In genomic region chr2:165512870-165513600, GRCm38 (mm10) we compare ENCODE assay signal across 9 mouse cellular contexts. TPM values are rescaled to one million over a fixed set of nuclear protein-coding genes. Genes with fewer than 3 reads are reported as not detected.
DNase-seq lines count a peak whose midpoint lies in the region; ATAC-seq lines count a peak whose summit lies in the region.
"Had no signal": no experiment of that assay in that cellular context is flagged by ENCODE, and none has a peak within 500 bp of the region (broad histone marks: within the 10 kb centered on the region; RNA-seq: fewer than 3 reads in every experiment).

No protein-coding gene starts in this region.

- 31% methylated on average over 11 of the region's 11 CpGs for WGBS in forebrain, embryonic 14.5 days
- 48% methylated on average over 11 of the region's 11 CpGs for WGBS in forebrain, embryonic 12.5 days
- WGBS in hindbrain, embryonic 12.5 days = 36% methylated on average over 11 of the region's 11 CpGs
- WGBS in lung, embryonic 16.5 days = 14% methylated on average over 11 of the region's 11 CpGs

- ATAC-seq in forebrain, embryonic 14.5 days = no peak
- ATAC-seq in forebrain, embryonic 12.5 days (ENCODE audit: low FRiP score) = no peak
- peak; percentile 64 for ATAC-seq in hindbrain, embryonic 12.5 days (ENCODE audit: low FRiP score)
- ATAC-seq in lung, embryonic 16.5 days (ENCODE audit: low read depth) = peak; percentile 84
- no peak for ATAC-seq in erythroblast, adult 5-6 weeks (replicated peaks; ENCODE audit: low FRiP score, poor library complexity, severe bottlenecking)

- no peak overlapping the region for H3K4me3 ChIP-seq in forebrain, embryonic 14.5 days (ENCODE audit: low read depth, low read length)
- no peak overlapping the region for H3K4me3 ChIP-seq in forebrain, embryonic 12.5 days (replicated peaks)
- no peak overlapping the region for H3K4me3 ChIP-seq in hindbrain, embryonic 12.5 days
- H3K4me3 ChIP-seq in lung, embryonic 16.5 days (ENCODE audit: low read length) = no peak overlapping the region

- H3K9me3 ChIP-seq in forebrain, embryonic 14.5 days (replicated peaks; ENCODE audit: control insufficient read depth, low read length) = no peaks in the 10 kb centered on the region
- H3K9me3 ChIP-seq in forebrain, embryonic 12.5 days = no peaks in the 10 kb centered on the region
- no peaks in the 10 kb centered on the region for H3K9me3 ChIP-seq in hindbrain, embryonic 12.5 days (replicated peaks)
- no peaks in the 10 kb centered on the region for H3K9me3 ChIP-seq in lung, embryonic 16.5 days (ENCODE audit: control insufficient read depth, low read length)

- H3K4me2 ChIP-seq in forebrain, embryonic 14.5 days (ENCODE audit: low read length) = no peak overlapping the region
- no peak overlapping the region for H3K4me2 ChIP-seq in forebrain, embryonic 12.5 days
- H3K4me2 ChIP-seq in hindbrain, embryonic 12.5 days (replicated peaks) = no peak overlapping the region
- 0 out of 2 replicates have a peak overlapping the region, but pooled peaks have one; percentile 19 for H3K4me2 ChIP-seq in lung, embryonic 16.5 days (ENCODE audit: low read depth, low read length)

- H3K4me1 ChIP-seq in forebrain, embryonic 14.5 days (ENCODE audit: control insufficient read depth, insufficient read depth, low read length) = 0 out of 2 replicates have a peak, but pooled peaks cover 2% of the 10 kb centered on the region
- peaks cover 17% of the 10 kb centered on the region for H3K4me1 ChIP-seq in forebrain, embryonic 12.5 days
- H3K4me1 ChIP-seq in hindbrain, embryonic 12.5 days = peaks cover 16% of the 10 kb centered on the region
- peaks cover 23% of the 10 kb centered on the region for H3K4me1 ChIP-seq in lung, embryonic 16.5 days (replicated peaks; ENCODE audit: control insufficient read depth, insufficient read depth, low read length)

- no peaks in the 10 kb centered on the region for H3K36me3 ChIP-seq in forebrain, embryonic 14.5 days (ENCODE audit: control insufficient read depth, insufficient read depth, low read length)
- no peaks in the 10 kb centered on the region for H3K36me3 ChIP-seq in forebrain, embryonic 12.5 days (replicated peaks)
- no peaks in the 10 kb centered on the region for H3K36me3 ChIP-seq in hindbrain, embryonic 12.5 days
- H3K36me3 ChIP-seq in lung, embryonic 16.5 days (ENCODE audit: control insufficient read depth, insufficient read depth, low read length) = peaks cover 11% of the 10 kb centered on the region

- H3K27ac ChIP-seq in forebrain, embryonic 14.5 days (ENCODE audit: low read depth, low read length) = no peak overlapping the region
- H3K27ac ChIP-seq in forebrain, embryonic 12.5 days = no peak overlapping the region
- H3K27ac ChIP-seq in hindbrain, embryonic 12.5 days = peak overlapping the region; percentile 58
- H3K27ac ChIP-seq in lung, embryonic 16.5 days (ENCODE audit: low read length) = peak overlapping the region; percentile 45

- no peaks in the 10 kb centered on the region for H3K27me3 ChIP-seq in forebrain, embryonic 14.5 days (replicated peaks; ENCODE audit: control insufficient read depth, insufficient read depth, low read length)
- no peaks in the 10 kb centered on the region for H3K27me3 ChIP-seq in forebrain, embryonic 12.5 days
- H3K27me3 ChIP-seq in hindbrain, embryonic 12.5 days = no peaks in the 10 kb centered on the region
- H3K27me3 ChIP-seq in lung, embryonic 16.5 days (ENCODE audit: control insufficient read depth, insufficient read depth, low read depth, low read length) = no peaks in the 10 kb centered on the region

- DNase-seq in forebrain, embryonic 14.5 days (ENCODE audit: low spot score) = peak; percentile 52
- peak; percentile 20 for DNase-seq in NIH3T3 (ENCODE audit: low read depth)
- DNase-seq in urinary bladder, adult 18-20 months (ENCODE audit: low spot score in 2 of 2) = no peak
- DNase-seq in right cerebral cortex, postnatal 25 days = no peak

- no peak overlapping the region for H3K9ac ChIP-seq in forebrain, embryonic 14.5 days (ENCODE audit: low read length)
- no peak overlapping the region for H3K9ac ChIP-seq in forebrain, embryonic 12.5 days
- no peak overlapping the region for H3K9ac ChIP-seq in hindbrain, embryonic 12.5 days
- H3K9ac ChIP-seq in lung, embryonic 16.5 days (ENCODE audit: low read length) = no peak overlapping the region

RNA-seq across cellular contexts. Expression of gene Slc2a10, which starts 9.4 kb away (rescaled TPM):
- 1.2 and 1.8 TPM in 2 replicates for polyA plus RNA-seq in forebrain, embryonic 14.5 days (2014; fragmentation: Nextera tagmentation; extraction: Ambion mirVana)
- 4.1 and 4.6 TPM in 2 replicates for polyA plus RNA-seq in forebrain, embryonic 12.5 days (2016; fragmentation: Nextera tagmentation; extraction: Ambion mirVana)
- 6.9 and 7.1 TPM in 2 replicates for polyA plus RNA-seq in hindbrain, embryonic 12.5 days (2016; fragmentation: Nextera tagmentation; extraction: Ambion mirVana)
- polyA plus RNA-seq in lung, embryonic 16.5 days (2015; fragmentation: Nextera tagmentation; extraction: Ambion mirVana) = 12.7 and 13.1 TPM in 2 replicates
- not detected in 2 replicates for total RNA-seq in erythroblast, adult 5-6 weeks (2015; ENCODE audit: low replicate concordance)
- 0.28 TPM in 1 of 2 replicates, not detected in the other for total RNA-seq in erythroblast, adult 5-6 weeks (2017; ENCODE audit: low replicate concordance)

RNA-seq across cellular contexts. Expression of gene Trp53rka, which starts 19.9 kb away (rescaled TPM):
- 37.0 and 45.0 TPM in 2 replicates for polyA plus RNA-seq in forebrain, embryonic 14.5 days (2014; fragmentation: Nextera tagmentation; extraction: Ambion mirVana)
- polyA plus RNA-seq in forebrain, embryonic 12.5 days (2016; fragmentation: Nextera tagmentation; extraction: Ambion mirVana) = 43.3 and 47.5 TPM in 2 replicates
- 51.3 and 52.3 TPM in 2 replicates for polyA plus RNA-seq in hindbrain, embryonic 12.5 days (2016; fragmentation: Nextera tagmentation; extraction: Ambion mirVana)
- 29.4 and 30.6 TPM in 2 replicates for polyA plus RNA-seq in lung, embryonic 16.5 days (2015; fragmentation: Nextera tagmentation; extraction: Ambion mirVana)
- total RNA-seq in erythroblast, adult 5-6 weeks (2015; ENCODE audit: low replicate concordance) = 1.5 and 4.2 TPM in 2 replicates
- total RNA-seq in erythroblast, adult 5-6 weeks (2017; ENCODE audit: low replicate concordance) = 1.5 and 1.7 TPM in 2 replicates

RNA-seq across cellular contexts. Expression of gene Slc13a3, which starts 40.0 kb away (rescaled TPM):
- polyA plus RNA-seq in forebrain, embryonic 14.5 days (2014; fragmentation: Nextera tagmentation; extraction: Ambion mirVana) = 5.8 and 8.6 TPM in 2 replicates
- 2.1 and 3.3 TPM in 2 replicates for polyA plus RNA-seq in forebrain, embryonic 12.5 days (2016; fragmentation: Nextera tagmentation; extraction: Ambion mirVana)
- 0.55 and 1.2 TPM in 2 replicates for polyA plus RNA-seq in hindbrain, embryonic 12.5 days (2016; fragmentation: Nextera tagmentation; extraction: Ambion mirVana)
- 0.57 and 0.80 TPM in 2 replicates for polyA plus RNA-seq in lung, embryonic 16.5 days (2015; fragmentation: Nextera tagmentation; extraction: Ambion mirVana)
- total RNA-seq in erythroblast, adult 5-6 weeks (2015; ENCODE audit: low replicate concordance) = not detected in 2 replicates
- not detected in 2 replicates for total RNA-seq in erythroblast, adult 5-6 weeks (2017; ENCODE audit: low replicate concordance)
- polyA plus RNA-seq: C2C12 had no signal

Comparison
In these comparisons a context has a peak if more than half of its experiments do, and no peak if none do; other contexts are left out.
1. ATAC-seq: peak in hindbrain, embryonic 12.5 days (single experiment) and lung, embryonic 16.5 days (single experiment); none in forebrain, embryonic 14.5 days (single experiment), forebrain, embryonic 12.5 days (single experiment) and erythroblast, adult 5-6 weeks (single experiment).
2. DNase-seq: peak in forebrain, embryonic 14.5 days (single experiment) and NIH3T3 (single experiment); none in urinary bladder, adult 18-20 months (0 of 2) and right cerebral cortex, postnatal 25 days (single experiment).
3. H3K27ac ChIP-seq: peak in hindbrain, embryonic 12.5 days (single experiment) and lung, embryonic 16.5 days (single experiment); none in forebrain, embryonic 14.5 days (single experiment) and forebrain, embryonic 12.5 days (single experiment).